Mouse (Mus musculus) spleen, adult 12 weeks (tissue): ENCODE data around the gene Efna5.

Experiments
- DNase-seq: peaks from one replicate; pipeline ENCODE4 v3.0.0; 2022; ENCODE audit warnings: low spot score

Gene Efna5

GRCm38 (mm10) chr17:62853741-62854140 is 27.4 kb downstream of the Efna5 start:
- no peak for DNase-seq

GRCm38 (mm10) chr17:62852822-62853608 is 28.1 kb downstream of the Efna5 start:
- DNase-seq: no peak

DNA sequence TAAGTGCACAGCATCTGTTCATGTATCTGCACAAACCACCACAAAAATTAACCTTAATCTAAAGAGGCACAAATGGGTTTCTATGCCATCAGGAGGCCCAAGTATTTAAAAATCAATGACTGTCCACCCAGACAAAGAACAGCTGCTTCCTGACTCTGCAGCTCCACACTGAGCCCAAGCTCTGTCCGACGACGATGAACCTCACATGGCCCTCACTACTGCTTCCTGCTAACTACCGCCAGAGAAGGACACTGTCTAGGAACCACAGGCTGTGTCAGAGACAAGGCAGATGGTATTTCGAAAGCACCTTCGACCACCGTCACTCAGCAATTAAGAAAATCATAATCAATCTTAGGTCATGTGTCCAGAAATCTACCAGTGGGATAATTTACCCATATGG is 29.8 kb downstream of the Efna5 start:
- DNase-seq: no peak

GRCm38 (mm10) chr17:62850603-62851002 is 30.5 kb downstream of the Efna5 start:
- DNase-seq: no peak

- DNase-seq: no peak
Measured at GRCm38 (mm10) chr17:62849676-62850075, 31.4 kb downstream of the Efna5 start.

DNA sequence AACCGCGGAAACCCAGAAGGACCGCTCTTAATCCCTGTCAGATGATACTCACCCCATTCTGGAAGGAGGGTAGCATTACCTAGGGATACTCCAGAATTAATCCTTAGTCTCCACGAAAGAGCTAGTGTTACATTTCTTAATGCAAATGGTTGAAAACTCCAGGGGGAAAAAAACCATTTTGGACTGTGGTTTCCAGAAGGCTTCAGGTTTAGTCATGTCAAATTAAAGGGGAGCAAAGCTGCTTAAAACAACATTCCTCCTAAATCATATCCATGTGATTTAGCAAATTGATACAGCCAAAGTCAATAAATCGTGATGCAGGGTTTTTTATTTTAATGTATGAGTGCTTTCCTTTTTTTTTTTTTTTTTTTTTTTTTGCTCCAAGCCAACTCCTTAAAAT is 35.5 kb downstream of the Efna5 start:
- no peak for DNase-seq

GRCm38 (mm10) chr17:62844329-62844728 is 36.8 kb downstream of the Efna5 start:
- no peak for DNase-seq

GRCm38 (mm10) chr17:62837336-62837735 is 43.8 kb downstream of the Efna5 start:
- no peak for DNase-seq

DNA sequence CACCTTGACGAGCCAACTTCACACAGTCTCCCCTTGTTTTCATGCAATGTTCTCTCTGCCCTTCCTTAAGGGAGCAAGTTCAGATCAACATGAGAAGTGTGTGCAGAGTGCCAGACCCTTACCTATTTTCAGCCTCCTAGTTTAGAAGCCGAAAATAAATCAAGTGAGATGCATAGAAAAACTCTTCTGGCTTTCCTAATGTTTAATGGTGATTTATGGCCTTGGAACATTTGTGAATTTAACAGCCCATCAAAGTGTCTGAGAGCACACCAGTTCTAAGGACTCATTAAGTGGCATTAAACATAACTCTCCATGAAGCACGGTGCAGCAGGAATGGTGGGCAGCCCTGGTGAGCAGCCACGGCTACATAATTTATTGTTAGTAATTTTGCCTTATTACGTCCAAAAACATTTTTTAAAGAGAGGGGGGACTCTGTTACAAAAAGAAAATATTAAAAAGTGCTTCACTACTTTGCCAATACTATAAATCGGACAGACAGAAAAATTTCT is 44.5 kb downstream of the Efna5 start:
- DNase-seq: no peak

DNA sequence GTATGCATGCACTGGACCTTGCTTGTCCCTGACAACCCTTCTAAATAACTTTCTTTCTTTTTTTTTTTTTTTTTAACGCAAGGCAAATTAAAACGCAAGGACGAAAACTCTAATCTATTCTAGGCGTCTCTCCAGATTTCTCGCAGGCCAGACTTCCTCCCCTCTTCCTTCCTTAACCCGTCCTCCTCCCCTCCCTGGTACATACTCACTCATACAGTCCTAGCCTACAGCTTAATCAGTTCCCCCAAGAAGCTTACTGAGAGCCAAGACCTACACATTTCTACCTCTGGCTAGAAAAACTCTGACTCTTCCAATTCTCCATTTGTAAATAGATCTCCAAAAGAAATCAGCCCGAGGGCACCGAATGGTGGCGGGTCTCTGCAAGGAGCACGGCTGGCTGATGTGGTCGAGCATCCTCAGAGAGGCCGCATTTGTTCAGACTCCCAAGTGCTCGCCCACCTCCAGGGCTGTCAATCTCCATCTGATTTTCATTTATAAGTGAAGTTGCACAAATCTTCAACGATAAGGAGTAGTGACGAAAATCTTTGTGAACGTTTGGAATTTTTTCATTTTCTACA is 48.5 kb downstream of the Efna5 start:
- no peak for DNase-seq

- no peak for DNase-seq
Measured at GRCm38 (mm10) chr17:62827549-62827948, 53.6 kb downstream of the Efna5 start.

DNA sequence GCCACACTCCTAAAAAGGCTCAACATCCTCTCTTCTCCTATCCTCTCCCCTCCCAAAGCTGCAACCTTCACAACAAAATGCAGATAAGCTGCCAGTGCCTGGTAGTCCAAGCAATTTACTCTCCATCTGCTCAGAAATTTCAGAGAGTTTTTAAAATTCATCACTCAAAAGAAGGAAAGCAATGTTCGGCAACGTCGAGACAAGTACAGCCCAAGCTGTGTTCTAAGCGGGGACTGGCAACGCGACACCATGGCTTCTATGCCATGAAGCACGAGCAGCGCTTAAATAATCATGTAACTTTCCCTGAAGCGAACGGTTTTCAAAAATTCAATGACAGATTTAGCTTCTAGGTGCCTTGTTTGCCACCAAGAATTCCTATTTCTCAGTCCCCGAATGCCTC is 59.9 kb downstream of the Efna5 start:
- no peak for DNase-seq

GRCm38 (mm10) chr17:62819931-62820330 is 61.2 kb downstream of the Efna5 start:
- no peak for DNase-seq

DNA sequence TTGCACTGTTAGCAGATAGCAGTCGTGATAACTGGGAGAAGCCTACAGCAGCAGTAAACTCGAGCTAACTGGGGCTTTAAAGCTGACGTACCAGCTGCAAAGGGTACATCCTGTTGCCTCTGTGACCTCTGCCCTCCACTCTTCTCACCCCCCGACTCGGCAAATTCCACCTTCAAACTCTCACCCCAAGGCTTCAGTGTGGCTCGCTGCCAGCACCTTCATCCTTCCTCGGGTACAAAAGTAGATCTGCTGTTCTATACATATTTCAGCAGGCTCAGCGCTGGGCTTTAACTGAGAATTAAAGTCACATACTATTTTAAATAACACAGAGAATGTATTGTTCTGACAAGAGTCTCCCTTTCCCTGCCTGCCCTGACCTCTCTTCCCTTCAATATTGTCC is 62.3 kb downstream of the Efna5 start:
- DNase-seq: no peak

DNA sequence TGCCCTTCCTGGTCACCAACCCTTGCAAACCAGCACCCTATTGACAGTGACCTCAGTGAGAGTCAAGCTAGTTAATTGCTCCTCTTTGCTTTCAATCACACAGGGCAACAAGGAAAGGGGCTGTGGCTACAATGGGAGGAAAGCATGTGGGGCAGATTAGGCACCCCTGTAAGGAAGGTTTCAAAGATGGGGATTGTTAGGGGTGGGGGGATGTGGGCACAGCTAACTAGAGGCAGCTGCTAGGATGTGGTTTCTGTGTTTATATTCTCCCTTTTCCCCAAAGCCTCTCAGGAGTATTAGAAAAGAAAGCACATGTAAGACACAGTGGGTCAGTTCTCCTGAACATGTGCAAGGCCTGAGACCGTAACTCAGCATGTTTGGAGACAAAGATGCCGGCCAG is 62.8 kb downstream of the Efna5 start:
- no peak for DNase-seq

DNA sequence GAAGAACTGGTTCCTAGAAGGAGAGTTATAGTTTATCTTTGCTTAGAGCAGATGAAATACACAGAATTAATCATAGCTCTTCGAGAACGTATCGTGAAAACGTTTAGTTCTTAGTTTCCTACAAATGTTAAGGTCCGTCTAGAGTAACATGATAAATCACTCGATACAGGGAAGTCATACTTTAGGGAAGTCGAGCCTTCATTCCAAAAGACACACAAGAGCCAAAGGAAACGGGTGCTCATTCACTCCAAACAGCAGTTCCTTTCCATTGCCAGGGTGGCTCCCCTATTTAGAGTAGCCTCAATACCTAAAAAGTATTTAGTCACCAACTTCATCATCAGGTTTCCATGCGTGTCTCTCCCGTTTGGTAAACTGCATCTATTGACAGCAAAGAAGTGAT is 64.2 kb downstream of the Efna5 start:
- no peak for DNase-seq

GRCm38 (mm10) chr17:62813461-62813860 is 67.7 kb downstream of the Efna5 start:
- DNase-seq: no peak

DNA sequence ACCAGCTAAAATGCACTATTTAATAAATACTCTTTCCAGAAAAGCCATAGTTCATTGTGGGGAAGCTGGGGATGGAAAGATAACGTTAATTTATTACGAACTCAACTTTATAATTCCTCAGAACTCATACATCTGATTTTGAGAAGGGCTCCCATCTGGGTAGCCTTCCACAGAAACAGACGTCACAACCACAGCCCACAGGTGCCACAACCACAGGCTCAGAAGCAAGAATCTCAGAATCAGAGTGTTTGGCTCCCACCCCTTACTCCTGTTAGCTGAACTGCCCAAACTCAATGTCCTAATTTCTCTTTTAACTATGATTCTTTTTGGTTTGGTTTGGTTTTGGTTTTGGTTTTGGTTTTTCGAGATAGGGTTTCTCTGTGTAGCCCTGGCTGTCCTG is 73.2 kb downstream of the Efna5 start:
- DNase-seq: no peak

- DNase-seq: no peak
Measured at GRCm38 (mm10) chr17:62806646-62807045, 74.5 kb downstream of the Efna5 start.

- DNase-seq: no peak
Measured at GRCm38 (mm10) chr17:62802748-62803147, 78.4 kb downstream of the Efna5 start.

GRCm38 (mm10) chr17:62797272-62797671 is 83.8 kb downstream of the Efna5 start:
- no peak for DNase-seq

- no peak for DNase-seq
Measured at GRCm38 (mm10) chr17:62789291-62790290, 91.5 kb downstream of the Efna5 start.
